Mouse (Mus musculus) brain, embryonic 18.5 days (tissue): ENCODE measurements around the gene Cers3.

Source experiments
- DNase-seq: peaks from one replicate; pipeline ENCODE4 v3.0.0-alpha.2; 2012; ENCODE audit warnings: low read depth, low spot score

Cers3 gene

GRCm38 (mm10) chr7:66779944-66780942, 36.9 kb downstream of the Cers3 start:
- DNase-seq, result no peak

GRCm38 (mm10) chr7:66786476-66786875, 43.2 kb downstream of the Cers3 start:
- DNase-seq, result no peak

- DNase-seq, result no peak
Observed at GRCm38 (mm10) chr7:66787816-66788215, 44.5 kb downstream of the Cers3 start.

GRCm38 (mm10) chr7:66789860-66790748, 46.8 kb downstream of the Cers3 start:
- DNase-seq, result no peak

- DNase-seq, result no peak
Observed at GRCm38 (mm10) chr7:66791022-66791421, 47.7 kb downstream of the Cers3 start.

GRCm38 (mm10) chr7:66796909-66797308, 53.6 kb downstream of the Cers3 start:
- DNase-seq, result no peak

GRCm38 (mm10) chr7:66797345-66797744, 54.0 kb downstream of the Cers3 start:
- no peak for DNase-seq

- no peak for DNase-seq
Observed at GRCm38 (mm10) chr7:66798826-66799225, 55.5 kb downstream of the Cers3 start.

- DNase-seq, result no peak
Observed at GRCm38 (mm10) chr7:66800784-66801183, 57.5 kb downstream of the Cers3 start.

- DNase-seq, result no peak
Observed at GRCm38 (mm10) chr7:66801785-66802184, 58.5 kb downstream of the Cers3 start.

GRCm38 (mm10) chr7:66803798-66804197, 60.5 kb downstream of the Cers3 start:
- DNase-seq, result no peak

- DNase-seq, result no peak
Observed at GRCm38 (mm10) chr7:66806801-66807200, 63.5 kb downstream of the Cers3 start.

- no peak for DNase-seq
Observed at GRCm38 (mm10) chr7:66810436-66810835, 67.1 kb downstream of the Cers3 start.

GRCm38 (mm10) chr7:66811294-66811693, 68.0 kb downstream of the Cers3 start:
- no peak for DNase-seq

- DNase-seq, result no peak
Observed at GRCm38 (mm10) chr7:66812289-66812688, 69.0 kb downstream of the Cers3 start.

- DNase-seq, result no peak
Observed at GRCm38 (mm10) chr7:66812737-66813136, 69.4 kb downstream of the Cers3 start.

GRCm38 (mm10) chr7:66813172-66813571, 69.9 kb downstream of the Cers3 start:
- DNase-seq, result no peak

- DNase-seq, result no peak
Observed at GRCm38 (mm10) chr7:66815526-66815925, 72.2 kb downstream of the Cers3 start.

- DNase-seq, result no peak
Observed at GRCm38 (mm10) chr7:66820034-66820433, 76.7 kb downstream of the Cers3 start.

- no peak for DNase-seq
Observed at GRCm38 (mm10) chr7:66830803-66831202, 87.5 kb downstream of the Cers3 start.

- DNase-seq, result no peak
Observed at GRCm38 (mm10) chr7:66831295-66831694, 88.0 kb downstream of the Cers3 start.

- DNase-seq, result peak; percentile 96
Observed at GRCm38 (mm10) chr7:66839463-66840007, 96.2 kb downstream of the Cers3 start, which contains the start of gene Adamts17. TSS of gene Adamts17 (plus strand) at chr7:66839735.
